Mouse (Mus musculus): Measurements from ENCODE around the gene Slc22a17.
A peak's percentile ranks its signal among the peaks of the same experiment; 100 is the strongest.

The Slc22a17 gene

GRCm38 (mm10) chr14:54938431-54939219 lies 25.7 kb upstream of the Slc22a17 start:
- no peak for DNase-seq

- no peak for DNase-seq
Observed at GRCm38 (mm10) chr14:54937361-54938182, 24.6 kb upstream of the Slc22a17 start.

- no peak for DNase-seq
Observed at GRCm38 (mm10) chr14:54936831-54937160, 23.9 kb upstream of the Slc22a17 start.

- peak; percentile 71 for DNase-seq
Observed at GRCm38 (mm10) chr14:54935904-54936830, 23.2 kb upstream of the Slc22a17 start, which contains the start of gene Cmtm5. Gene Cmtm5 (plus strand): TSS chr14:54936261.

- no peak for DNase-seq
Observed at GRCm38 (mm10) chr14:54932645-54933150, 19.8 kb upstream of the Slc22a17 start, which contains the start of gene Il25. Gene Il25 (plus strand): TSS chr14:54932695.

GRCm38 (mm10) chr14:54930431-54930830 lies 17.5 kb upstream of the Slc22a17 start:
- DNase-seq = no peak

- DNase-seq = no peak
Observed at GRCm38 (mm10) chr14:54929801-54930200, 16.9 kb upstream of the Slc22a17 start.

GRCm38 (mm10) chr14:54927296-54927695 lies 14.4 kb upstream of the Slc22a17 start:
- no peak for DNase-seq

- no peak for DNase-seq
Observed at GRCm38 (mm10) chr14:54926401-54927158, 13.6 kb upstream of the Slc22a17 start.

- peak; percentile 56 for DNase-seq
Observed at GRCm38 (mm10) chr14:54925349-54926342, 12.7 kb upstream of the Slc22a17 start, which contains the start of gene Efs. Gene Efs (minus strand): TSS chr14:54926126.

GRCm38 (mm10) chr14:54924641-54925348 lies 11.9 kb upstream of the Slc22a17 start:
- DNase-seq = no peak

GRCm38 (mm10) chr14:54920076-54920685 lies 7.2 kb upstream of the Slc22a17 start:
- DNase-seq = no peak

- peak; percentile 48 for DNase-seq
Observed at GRCm38 (mm10) chr14:54913343-54913742, 411 bp upstream of the Slc22a17 start.

GRCm38 (mm10) chr14:54912109-54912850 lies 652 bp downstream of the Slc22a17 start:
- DNase-seq = peak; percentile 61

GRCm38 (mm10) chr14:54908682-54909081 lies 4.2 kb downstream of the Slc22a17 start:
- DNase-seq = no peak

- DNase-seq = no peak
Observed at GRCm38 (mm10) chr14:54903641-54904040, 9.3 kb downstream of the Slc22a17 start.

GRCm38 (mm10) chr14:54900383-54900782 lies 12.5 kb downstream of the Slc22a17 start:
- peak; percentile 67 for DNase-seq

- no peak for DNase-seq
Observed at GRCm38 (mm10) chr14:54897445-54897844, 15.5 kb downstream of the Slc22a17 start.

All from cerebellum, adult 9-11 months (tissue).